Comparison of ENCODE assay signal across 8 mouse cellular contexts in the genomic region with DNA sequence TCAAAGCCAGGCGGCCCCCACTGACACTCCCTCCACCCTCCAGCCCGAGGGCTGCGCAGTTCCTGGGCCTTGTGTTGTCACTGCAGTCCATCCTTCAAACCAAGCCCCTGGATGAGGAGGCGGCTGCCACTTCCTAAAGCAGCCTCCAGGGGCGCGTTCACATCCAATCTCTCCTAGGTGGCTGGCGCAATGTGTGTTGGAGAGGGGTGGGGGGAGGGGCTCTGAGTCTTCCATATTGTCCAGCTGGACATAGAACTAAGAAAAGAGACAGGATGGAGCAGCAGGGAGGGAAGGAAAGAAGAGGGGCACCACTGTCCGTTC. TPM values are rescaled to one million over a fixed set of nuclear protein-coding genes. Genes with fewer than 3 reads are reported as not detected.
A peak's percentile ranks its signal among the peaks of the same experiment; 100 is the strongest.
DNase-seq lines count a peak whose midpoint lies in the region; ATAC-seq and TF ChIP-seq lines count a peak whose summit lies in the region.

No protein-coding gene starts in this region.

- WGBS in hindbrain, embryonic 12.5 days: 2% methylated on average over 8 of the region's 8 CpGs

- peak; percentile 39 for TF ChIP-seq CTCF in cortical plate, adult 2 months (IDR thresholded peaks at IDR 0.05; ENCODE audit: extremely low read depth, insufficient read depth, low read length)

- peak; percentile 66 for ATAC-seq in hindbrain, embryonic 12.5 days (ENCODE audit: low FRiP score)
- ATAC-seq in monocyte, adult 5-6 weeks (replicated peaks; ENCODE audit: insufficient number of reproducible peaks, low FRiP score, low TSS enrichment, poor library complexity, severe bottlenecking): no peak
- no peak for ATAC-seq in megakaryocyte-erythroid progenitor cell, adult 5-6 weeks (replicated peaks; ENCODE audit: low FRiP score, low TSS enrichment, poor library complexity, severe bottlenecking)

- H3K9me3 ChIP-seq in hindbrain, embryonic 12.5 days (replicated peaks): no peaks in the 10 kb centered on the region

- H3K36me3 ChIP-seq in hindbrain, embryonic 12.5 days: no peaks in the 10 kb centered on the region

- peaks cover 10% of the 10 kb centered on the region; the same call in 1 of the 2 replicates for H3K27me3 ChIP-seq in hindbrain, embryonic 12.5 days

- no peaks in the 10 kb centered on the region for H3K4me1 ChIP-seq in cortical plate, adult 2 months (ENCODE audit: control insufficient read depth, insufficient read depth, low read length)
- H3K4me1 ChIP-seq in hindbrain, embryonic 12.5 days: peaks cover 17% of the 10 kb centered on the region

- peak; percentile 64 for DNase-seq in kidney, postnatal 10 days
- no peak for DNase-seq in kidney, adult 9 months
- peak; percentile 40 for DNase-seq in lung, postnatal 36 days
- DNase-seq in urinary bladder, postnatal 36 days (ENCODE audit: low spot score in 2 of 2): no peak

- H3K4me3 ChIP-seq in cortical plate, adult 2 months (ENCODE audit: insufficient read depth, low read length): no peak overlapping the region
- no peak overlapping the region for H3K4me3 ChIP-seq in hindbrain, embryonic 12.5 days

- H3K27ac ChIP-seq in cortical plate, adult 2 months (ENCODE audit: insufficient read depth, low read length): no peak overlapping the region
- H3K27ac ChIP-seq in hindbrain, embryonic 12.5 days: no peak overlapping the region

- H3K9ac ChIP-seq in hindbrain, embryonic 12.5 days: no peak overlapping the region

- peak overlapping the region; percentile 21 for H3K4me2 ChIP-seq in hindbrain, embryonic 12.5 days (replicated peaks)

- no peak for TF ChIP-seq POLR2A in cortical plate, adult 2 months (IDR thresholded peaks at IDR 0.05; ENCODE audit: extremely low read depth, insufficient read depth, low read length)

RNA-seq across cellular contexts. Expression of gene Fam83g, which starts 9.1 kb away (rescaled TPM):
- polyA plus RNA-seq in cortical plate, adult 2 months (2012; rRNA removed): 0.04 TPM in 2 replicates
- polyA plus RNA-seq in hindbrain, embryonic 12.5 days (2016; fragmentation: Nextera tagmentation; extraction: Ambion mirVana): 0.41 and 0.50 TPM in 2 replicates
- 0.10 TPM in 1 of 3 replicates, not detected in the others for total RNA-seq in monocyte, adult 5-6 weeks (2017)
- not detected in 2 replicates for total RNA-seq in megakaryocyte-erythroid progenitor cell, adult 5-6 weeks (2014; fragmentation: Nextera tagmentation)
- total RNA-seq in megakaryocyte-erythroid progenitor cell, adult 5-6 weeks (2017): not detected in 2 replicates

RNA-seq across cellular contexts. Expression of gene Grap, which starts 21.7 kb away (rescaled TPM):
- polyA plus RNA-seq in cortical plate, adult 2 months (2012; rRNA removed): 6.2 and 6.9 TPM in 2 replicates
- polyA plus RNA-seq in hindbrain, embryonic 12.5 days (2016; fragmentation: Nextera tagmentation; extraction: Ambion mirVana): 7.1 and 7.3 TPM in 2 replicates
- 14.6 to 39.1 TPM (median 19.1 TPM) in 3 replicates for total RNA-seq in monocyte, adult 5-6 weeks (2017)
- 2.2 and 2.4 TPM in 2 replicates for total RNA-seq in megakaryocyte-erythroid progenitor cell, adult 5-6 weeks (2014; fragmentation: Nextera tagmentation)
- 1.3 TPM in 1 of 2 replicates, not detected in the other for total RNA-seq in megakaryocyte-erythroid progenitor cell, adult 5-6 weeks (2017)

RNA-seq across cellular contexts. Expression of gene Slc5a10, which starts 45.8 kb away (rescaled TPM):
- polyA plus RNA-seq in cortical plate, adult 2 months (2012; rRNA removed): 0.11 and 0.19 TPM in 2 replicates
- 0.16 TPM in 1 of 2 replicates, not detected in the other for polyA plus RNA-seq in hindbrain, embryonic 12.5 days (2016; fragmentation: Nextera tagmentation; extraction: Ambion mirVana)
- total RNA-seq in monocyte, adult 5-6 weeks (2017): not detected in 3 replicates
- not detected in 2 replicates for total RNA-seq in megakaryocyte-erythroid progenitor cell, adult 5-6 weeks (2014; fragmentation: Nextera tagmentation)
- not detected in 2 replicates for total RNA-seq in megakaryocyte-erythroid progenitor cell, adult 5-6 weeks (2017)

Comparison
In these comparisons a context has a peak if more than half of its experiments do, and no peak if none do; other contexts are left out.
1. DNase-seq: peak in kidney, postnatal 10 days (single experiment) and lung, postnatal 36 days (single experiment); none in kidney, adult 9 months (single experiment) and urinary bladder, postnatal 36 days (0 of 2).